Mouse (Mus musculus): Measurements from ENCODE around the gene Notch3. TPM values are rescaled to one million over a fixed set of nuclear protein-coding genes. Genes with fewer than 3 reads are reported as not detected.
"Not testable (repeated sequence)": the region's sequence is repeated elsewhere in the genome, so short reads cannot be mapped to it uniquely, and the experiment has no call there.

Gene Notch3
- total RNA-seq (2021): 22.9 and 26.2 TPM in 2 replicates
- long read RNA-seq, experiment 1, full-length matches to known transcripts: 1 of 6 reads
- long read RNA-seq, experiment 1, partial matches to known transcripts: 1 of 6 reads
- long read RNA-seq, experiment 1, other reads (novel, unspliced or antisense): 4 of 6 reads
- long read RNA-seq, experiment 2, partial matches to known transcripts: 2 of 4 reads
- long read RNA-seq, experiment 2, other reads (novel, unspliced or antisense): 2 of 4 reads

DNA sequence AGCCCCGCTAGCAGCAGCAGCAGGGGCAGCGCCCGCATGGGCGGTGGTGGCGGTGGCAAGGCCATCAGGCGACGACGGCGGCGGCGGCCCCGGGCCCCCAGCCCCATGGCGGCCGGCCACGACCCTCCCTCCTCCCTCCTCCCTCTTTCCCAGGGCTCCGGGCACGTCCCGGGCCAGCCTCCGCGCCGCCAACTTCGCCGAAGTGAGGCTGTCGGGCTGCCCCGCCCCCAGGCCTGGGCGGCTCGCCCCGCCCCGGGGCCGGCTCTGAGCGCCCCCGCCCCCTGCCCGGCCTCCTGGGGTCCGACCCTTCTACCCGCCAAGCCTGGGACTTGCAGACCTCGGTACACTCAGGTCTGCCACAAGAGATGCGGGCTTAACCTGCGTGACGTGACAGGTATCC, at the start of gene Notch3:
Notch3 (minus strand) TSS at position 166 of the 400 bp plus-strand sequence.
- DNase-seq: peak; percentile 61

DNA sequence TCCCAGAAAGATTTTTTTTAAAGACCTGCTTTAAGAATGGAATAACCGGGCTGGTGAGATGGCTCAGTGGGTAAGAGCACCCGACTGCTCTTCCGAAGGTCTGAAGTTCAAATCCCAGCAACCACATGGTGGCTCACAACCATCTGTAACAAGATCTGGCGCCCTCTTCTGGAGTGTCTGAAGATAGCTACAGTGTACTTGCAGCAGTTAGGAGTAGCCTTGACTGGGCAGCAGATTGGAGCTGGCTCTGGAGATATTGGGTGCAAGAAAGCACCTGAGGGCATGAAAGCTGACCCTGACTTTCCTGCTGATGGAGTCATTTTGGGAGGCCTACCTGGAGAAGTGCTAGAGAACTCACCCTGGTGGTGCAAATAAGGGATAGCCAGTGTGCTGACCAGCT, 48.9 kb upstream of the Notch3 start:
- DNase-seq: not testable (repeated sequence)

DNA sequence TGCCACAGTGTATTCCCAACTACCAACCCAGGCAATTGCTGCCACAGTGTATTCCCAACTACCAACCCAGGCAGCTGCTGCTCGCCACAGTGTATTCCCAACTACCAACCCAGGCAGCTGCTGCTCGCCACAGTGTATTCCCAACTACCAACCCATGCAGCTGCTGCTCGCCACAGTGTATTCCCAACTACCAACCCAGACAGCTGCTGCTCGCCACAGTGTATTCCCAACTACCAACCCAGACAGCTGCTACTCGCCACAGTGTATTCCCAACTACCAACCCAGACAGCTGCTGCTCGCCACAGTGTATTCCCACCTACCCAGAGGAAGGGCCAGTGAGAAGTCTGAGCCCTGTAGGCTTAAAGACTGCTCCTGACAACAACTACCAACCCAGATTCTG, 44.9 kb upstream of the Notch3 start:
- DNase-seq: not testable (repeated sequence)

DNA sequence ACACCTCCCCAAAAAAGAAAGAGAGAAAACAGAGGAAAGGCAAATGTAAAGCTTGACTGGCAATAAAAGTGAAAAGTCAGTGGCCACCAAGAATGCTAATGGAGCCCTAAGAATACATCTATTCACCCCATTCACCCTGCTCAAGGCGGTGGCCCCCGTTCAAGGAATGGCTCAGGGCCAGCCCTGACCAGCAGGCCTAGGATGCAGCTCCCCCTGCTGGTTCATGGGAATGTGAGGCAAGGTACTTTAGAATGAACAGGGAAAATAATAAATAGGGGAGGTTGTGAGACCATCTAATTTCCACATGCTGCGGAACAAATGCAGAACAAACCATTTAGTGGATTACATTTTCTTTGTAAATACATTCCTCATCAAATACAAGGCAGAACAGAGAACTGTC, 43.1 kb upstream of the Notch3 start:
- DNase-seq: peak; percentile 80

DNA sequence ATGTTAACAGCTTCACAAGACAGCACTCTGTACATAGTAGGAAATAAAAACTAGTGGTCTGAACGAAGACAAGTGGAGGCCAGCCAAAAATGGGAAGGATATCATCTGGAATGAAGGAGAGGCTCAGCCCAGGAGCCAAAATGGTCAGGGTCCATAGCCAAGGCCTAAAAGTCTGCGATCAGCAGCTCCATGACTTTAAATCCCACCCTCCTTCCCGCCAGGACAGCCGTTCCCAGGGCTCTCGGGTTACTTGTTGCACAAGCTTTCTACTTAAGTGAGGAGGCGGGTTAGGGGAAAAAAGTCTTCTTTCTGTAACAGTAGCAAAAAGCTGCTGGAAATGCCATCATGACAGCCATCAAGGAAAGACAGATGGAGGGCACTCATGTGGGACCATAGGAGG, 42.5 kb upstream of the Notch3 start:
- DNase-seq: peak; percentile 32

DNA sequence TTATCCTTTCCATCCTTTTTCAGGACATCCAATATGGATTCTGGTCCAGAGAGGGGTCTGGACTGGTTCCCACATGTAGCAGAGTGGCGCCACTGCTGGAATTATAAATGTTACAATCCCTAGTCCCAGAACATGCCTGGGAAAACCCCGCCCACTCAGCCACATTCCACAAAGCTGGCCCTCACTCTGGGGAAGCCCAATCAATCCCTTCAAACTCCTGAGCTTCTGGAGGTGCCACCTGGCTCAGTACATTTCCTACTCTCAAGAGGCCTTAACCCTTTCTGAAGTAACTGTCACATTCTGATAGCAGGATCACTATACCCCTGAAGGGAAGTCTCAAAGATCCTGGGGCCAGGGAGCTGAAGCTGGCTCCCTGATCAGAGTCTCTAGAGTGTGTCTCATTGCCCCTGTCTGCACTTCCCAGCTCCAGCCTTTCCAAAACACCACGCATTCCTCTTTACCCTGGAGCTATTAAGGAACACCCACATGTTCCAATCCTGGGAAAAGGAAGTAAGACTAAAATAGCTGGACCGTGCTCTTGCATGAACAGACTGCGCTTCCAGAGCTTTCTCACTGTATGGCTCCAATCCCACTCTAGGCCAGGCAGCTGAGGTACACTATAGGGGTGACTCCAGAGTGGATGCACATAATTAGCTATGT, 41.1 kb upstream of the Notch3 start:
- peak; percentile 22 for DNase-seq

DNA sequence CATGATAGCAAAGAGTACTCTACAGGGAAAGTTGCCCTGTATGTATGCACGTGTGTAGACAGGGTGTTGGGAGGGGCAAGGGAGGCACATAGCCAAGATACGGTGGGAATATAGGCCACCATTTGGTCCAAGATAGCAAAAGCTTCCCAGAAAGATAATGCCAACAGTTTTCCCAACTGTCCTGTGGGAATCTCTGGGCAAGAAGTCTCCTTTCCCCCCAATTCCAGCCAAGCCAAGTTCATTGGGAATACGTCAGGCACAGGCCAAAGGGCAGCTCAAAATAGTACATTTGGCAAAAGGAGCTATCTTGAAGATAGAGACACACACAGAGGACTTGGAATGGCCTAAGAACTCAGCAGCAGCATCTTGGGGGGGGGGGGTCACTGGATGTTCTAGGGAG, 38.7 kb upstream of the Notch3 start:
- peak; percentile 27 for DNase-seq

DNA sequence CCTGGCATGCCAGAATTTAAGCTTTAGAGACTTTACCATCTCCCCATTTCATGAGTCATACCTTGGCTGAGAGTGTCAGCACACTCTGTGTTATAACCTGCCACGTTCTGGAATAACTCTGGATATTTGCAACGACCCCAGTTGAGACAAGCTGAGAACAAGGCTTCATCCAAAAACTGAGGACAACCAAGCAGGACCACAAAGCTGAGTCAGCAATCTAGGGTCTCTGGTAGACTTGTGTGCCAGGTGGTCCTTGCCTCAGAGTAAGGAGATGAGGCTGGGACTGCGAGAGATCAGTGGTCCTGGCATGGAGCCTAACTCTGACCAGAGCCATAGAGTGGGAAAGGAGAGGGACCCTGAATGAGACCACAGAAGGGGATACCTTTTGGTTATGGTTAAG, 36.3 kb upstream of the Notch3 start:
- no peak for DNase-seq

DNA sequence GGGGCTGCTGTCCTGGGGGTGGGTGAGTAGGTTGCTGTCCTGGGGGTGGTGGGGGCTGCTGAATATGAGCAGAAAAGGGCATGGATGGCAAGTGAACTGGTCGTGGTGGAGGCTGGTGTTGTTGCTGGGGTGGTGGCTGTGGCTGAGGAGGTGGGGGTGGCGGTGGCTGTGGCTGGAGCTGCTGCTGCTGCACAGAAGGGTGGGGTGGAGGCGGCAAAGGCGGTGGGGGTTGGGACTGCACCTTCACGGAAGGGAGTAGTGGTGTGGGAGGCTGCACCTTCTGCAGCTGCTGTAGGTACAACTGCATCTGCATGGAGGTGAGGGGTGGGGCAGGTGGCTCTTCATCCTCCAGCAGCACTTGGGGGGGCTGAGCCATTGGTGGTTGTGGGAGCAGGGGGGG, 34.4 kb upstream of the Notch3 start:
- DNase-seq: peak; percentile 18

DNA sequence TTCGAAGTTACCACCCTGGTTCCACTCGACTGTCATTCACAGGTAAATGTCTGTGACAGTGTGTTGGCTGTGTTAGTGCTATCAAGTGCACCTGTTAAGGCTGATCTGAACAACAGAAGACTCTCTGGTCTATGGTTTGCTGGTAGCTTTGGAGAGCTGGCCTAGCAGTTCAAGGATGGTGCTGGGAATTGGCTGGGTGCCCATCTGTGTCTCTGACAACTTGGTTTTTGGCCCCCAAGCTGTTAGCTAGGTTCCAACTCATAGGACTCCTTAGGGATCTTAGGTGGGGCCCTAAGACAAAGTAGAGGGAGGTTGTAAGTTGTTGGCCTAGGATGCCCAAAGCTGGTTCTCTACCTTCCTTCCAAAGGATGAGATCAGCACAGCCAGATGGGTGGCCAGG, 33.1 kb upstream of the Notch3 start:
- DNase-seq: peak; percentile 50

DNA sequence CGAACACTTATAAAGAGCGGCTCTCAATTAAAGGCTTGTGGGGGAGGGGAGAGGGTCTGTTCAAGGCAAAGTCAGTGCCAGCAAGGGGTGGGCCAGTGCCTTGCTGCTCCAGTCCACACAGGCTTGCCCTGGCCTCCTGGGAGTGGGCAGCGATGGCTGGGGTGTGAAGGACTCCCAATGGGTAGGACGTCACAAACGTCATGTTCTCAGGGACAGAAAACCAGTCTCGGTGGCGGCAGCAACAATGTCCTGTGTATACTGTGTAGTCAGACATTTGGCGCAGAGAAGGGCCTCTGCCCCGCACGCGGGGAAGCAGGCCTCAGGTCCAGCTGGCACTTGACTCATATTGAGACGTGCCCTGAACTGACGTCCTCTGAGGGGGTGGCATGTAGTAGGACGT, 30.5 kb upstream of the Notch3 start:
- DNase-seq: no peak

DNA sequence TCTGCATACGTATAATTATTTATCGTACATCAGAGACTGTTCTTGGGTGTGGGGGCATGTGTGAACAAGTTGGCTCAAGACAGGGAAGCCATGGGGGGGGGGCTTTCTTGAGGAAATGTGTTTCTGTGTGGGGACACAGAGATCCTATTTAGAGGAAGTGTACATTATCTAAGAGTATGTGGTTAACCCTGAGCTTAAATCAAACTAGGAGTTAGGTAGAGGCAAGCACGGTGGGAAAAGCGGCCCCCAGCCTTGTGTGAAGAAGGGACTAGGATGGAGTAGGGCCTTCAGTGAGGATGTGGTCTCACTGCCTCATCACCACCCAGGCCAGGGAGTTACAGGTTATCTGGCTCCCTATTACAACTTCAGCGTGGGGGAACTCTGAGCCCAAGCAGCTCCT, 29.1 kb upstream of the Notch3 start:
- no peak for DNase-seq

DNA sequence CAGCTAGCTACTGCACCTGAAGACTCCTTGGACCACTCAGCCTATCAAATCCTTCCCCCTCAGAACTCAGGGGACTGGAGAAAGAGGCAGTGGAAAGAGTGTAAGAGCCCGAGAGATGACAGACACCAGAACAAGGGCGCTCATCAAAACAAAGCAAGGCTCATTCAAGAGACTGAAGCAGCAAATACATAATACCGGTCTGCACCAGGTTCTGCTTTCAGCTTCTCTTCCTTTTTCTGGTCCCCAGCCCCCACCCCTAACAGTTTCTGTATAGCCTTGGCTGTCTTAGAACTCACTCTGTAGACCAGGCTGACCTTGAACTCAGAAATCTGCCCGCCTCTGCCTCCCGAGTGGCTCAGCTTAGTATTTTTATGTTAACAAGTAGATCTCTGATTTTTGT, 26.4 kb upstream of the Notch3 start:
- no peak for DNase-seq

DNA sequence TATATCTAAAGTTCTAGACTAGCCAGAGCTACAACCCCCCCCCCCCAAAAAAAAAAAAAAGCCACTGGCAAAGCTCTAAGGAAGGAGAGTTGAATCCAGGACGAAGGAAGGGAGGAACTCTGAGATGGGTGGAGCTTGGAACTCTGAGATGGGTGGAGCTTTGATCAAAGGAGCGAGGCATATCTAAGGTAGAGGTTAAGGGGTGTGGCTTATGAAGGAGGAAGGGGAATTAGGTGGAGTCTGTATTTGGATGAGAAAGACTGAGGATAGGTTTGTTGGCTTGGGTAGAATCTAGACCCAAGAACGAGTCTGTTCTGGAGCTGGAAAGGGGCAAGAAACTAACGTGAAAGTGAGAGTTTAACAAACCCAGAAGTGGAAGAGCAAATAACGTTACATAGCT, 23.2 kb upstream of the Notch3 start:
- peak; percentile 34 for DNase-seq

DNA sequence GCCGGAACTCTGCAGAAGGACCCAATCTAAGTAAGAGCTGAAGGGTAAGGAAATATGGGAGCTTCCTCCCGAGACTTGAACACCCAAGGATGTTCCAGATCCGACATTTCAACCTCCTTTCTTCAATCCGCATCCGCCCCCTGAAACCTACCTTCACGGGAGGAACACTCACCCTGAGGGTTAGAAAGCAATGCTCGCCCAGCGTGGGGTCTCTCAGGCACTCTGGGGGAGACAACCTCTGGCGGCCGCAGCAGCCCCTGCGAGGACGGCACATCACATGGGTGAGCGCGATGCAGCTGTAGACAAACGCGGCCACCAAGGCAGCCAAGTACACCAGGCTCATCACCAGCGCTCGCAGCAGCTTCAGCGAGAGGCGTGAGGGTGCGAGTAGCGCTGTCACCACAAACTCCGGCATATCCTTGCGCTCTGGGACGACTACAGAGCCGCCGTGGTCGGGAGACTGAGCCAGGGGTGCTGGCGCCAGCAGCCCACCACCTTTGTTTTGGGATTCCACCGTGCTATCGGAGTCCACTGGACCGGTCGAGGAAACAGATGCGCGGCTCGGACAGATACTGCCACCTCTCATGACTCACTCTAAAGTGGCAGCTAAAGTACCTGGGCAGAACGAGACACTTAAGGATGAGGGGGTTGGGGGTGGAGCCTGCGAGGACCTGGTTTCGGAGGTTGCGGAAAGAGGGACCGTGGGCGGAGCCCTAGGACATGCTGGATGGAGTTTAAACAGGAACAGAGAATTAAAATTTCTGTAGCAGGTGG, 22.4 kb upstream of the Notch3 start, which contains the start of gene Ephx3:
Ephx3 (minus strand) TSS at position 687 of the 774 bp plus-strand sequence.
- peak; percentile 17 for DNase-seq

DNA sequence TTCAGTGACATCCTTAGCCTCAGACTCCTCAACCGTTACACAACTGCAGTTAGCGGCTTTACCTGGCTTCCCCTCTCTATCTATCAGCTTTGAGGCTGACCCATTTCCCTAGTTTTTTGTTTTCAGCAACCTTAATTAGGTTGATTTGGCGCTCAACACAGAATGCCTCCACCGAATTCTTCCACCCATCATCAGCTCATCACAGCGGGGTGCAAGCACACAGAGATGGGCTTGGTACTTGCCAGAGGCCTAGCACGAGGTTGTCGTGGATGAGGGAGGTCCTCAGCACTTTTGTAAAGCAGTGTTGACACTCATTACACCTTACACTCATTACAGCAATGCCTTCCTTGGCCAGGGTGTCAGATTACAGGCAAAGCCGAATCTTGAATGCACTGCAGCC, 16.4 kb upstream of the Notch3 start:
- no peak for DNase-seq

DNA sequence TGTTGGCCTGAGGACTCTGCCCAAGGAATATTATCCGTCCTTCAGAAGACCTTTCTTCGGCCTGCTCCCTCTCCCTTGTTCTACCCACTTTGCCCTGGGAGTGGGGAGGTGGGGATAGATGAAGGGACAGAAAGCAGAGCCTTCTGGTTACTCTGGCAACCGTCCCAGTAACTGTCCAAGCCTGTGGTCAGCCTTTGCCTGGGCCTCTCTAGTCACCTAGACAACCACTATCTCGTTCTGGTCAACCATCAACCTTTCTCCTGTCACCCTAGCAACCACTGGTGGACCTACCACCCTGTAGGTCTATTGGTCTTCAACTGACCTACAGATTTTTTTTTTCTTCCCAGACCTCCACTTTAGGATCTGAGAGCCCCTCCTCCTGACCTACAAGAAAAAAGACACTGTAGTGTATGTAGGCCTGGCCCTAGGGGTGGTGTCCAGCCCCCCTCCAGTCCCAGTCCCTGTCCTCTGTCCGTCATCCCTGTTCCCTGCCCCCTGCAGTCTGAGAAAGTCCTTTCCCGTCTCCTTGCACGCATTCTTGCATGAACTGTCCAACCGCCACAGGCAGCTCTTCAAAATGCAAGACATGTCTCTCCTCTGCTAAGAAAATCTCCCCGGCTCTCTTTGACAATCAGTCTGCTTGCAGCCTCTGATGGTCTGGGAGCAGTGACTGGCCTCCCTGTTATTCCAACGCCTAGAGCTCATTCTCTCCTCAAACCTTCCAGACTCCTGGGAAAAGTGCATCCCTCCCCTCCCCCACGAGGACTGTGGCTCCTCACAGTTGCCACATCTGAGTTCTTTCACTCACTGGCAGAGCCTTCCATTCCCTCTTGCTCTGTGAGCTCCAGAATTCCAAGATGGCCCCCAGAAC, 13.2 kb upstream of the Notch3 start:
- DNase-seq: peak; percentile 30

DNA sequence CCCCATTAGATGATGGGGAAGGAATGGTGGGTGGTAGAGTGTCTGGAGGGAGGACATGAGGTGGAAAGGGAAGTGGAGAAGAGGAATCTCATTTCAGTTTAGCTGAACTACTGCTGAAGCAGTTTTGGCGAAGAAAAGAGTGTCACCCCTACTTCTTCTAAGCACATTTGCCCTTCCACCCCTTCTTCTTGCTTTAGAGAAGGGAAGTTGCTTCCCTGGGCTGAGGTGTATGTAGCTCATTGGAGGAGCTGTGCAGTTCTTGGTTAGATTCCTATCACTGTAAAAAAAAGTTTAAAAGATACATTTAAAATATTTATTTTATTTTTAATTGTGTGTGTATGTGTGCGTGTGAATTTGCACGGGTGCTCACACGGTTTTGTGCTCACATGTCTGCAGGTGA, 10.3 kb upstream of the Notch3 start:
- DNase-seq: no peak

DNA sequence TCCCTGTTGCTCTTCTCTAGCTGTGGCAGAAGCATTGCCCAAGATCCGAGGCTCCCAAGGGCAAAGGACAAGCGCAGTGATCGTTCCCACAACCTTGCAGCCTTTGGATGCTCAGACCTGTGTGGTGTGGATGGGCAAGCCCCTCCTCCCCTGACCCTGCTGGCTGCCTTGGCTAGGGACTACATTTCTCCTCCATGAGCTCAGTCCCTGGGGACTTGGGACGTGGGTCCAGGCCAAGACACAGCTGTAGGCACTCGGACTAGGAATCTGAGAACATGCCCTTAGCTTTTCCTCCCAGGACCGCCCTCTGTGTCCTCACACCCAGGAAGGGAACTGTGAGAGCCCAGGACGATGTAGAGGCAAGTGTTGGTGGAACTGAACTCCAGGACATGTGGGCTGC, 6.5 kb upstream of the Notch3 start:
- DNase-seq: peak; percentile 75

DNA sequence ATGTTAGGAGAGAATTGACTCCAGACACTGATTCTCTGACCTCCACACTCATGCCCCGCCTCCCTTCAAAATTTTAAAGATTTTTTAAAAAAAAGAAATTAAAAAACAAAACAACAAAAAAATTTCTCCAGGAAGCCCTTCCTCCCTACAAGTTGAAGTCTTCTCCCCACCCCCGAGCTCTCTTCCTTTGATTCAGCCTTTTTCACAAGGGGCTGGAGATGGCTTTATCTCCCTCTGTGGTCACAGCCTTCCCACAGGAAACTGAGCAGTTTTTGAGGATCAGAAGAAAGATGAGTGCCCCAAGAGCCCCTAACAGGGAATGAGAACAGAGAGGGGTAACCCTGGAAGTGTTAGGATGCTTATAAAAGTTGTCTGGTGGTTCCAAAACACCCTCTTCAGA, 5.8 kb upstream of the Notch3 start:
- DNase-seq: no peak

DNA sequence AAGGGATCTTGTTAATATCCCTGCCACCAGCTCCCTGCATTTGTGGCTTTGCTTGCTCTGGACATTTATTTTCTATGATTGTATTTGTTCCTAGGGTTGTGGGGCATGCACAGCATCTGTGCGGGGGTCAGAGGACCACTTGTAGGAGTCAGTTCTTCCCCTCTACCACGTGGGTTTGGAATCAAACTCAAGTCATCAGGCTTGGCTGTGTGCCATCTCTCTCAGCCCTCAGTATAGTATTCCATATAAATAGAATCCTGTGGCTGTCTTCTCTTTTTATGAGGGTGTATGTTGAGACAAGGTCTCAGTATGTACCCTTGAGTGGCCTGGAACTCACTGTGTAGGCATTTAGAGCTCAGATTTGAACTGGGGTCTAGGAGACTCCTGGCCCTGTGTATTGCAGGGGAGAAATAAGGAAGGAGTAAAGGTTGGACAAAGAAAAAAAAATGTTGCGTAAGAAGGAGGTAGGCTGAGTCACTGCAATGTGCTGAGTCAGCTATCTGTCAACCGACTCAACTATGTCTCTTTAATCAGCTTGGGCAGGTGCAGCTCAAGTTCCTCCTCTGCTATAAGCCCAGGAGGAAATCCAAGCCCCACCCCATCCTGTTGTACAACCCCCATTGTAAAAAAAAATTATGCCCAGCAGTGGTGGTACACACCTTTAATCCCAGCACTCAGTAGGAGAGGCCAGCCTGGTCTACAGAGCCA, 3.0 kb upstream of the Notch3 start:
- DNase-seq: no peak
